Mouse (Mus musculus): ENCODE results near the gene Gaa.

- TF ChIP-seq CTCF (IDR thresholded peaks at IDR 0.05; ENCODE audit: low read depth) (no peak), EP300 (IDR thresholded peaks at IDR 0.05; ENCODE audit: low read depth) (no peak)
Observed at GRCm38 (mm10) chr11:119227591-119227990, 40.1 kb upstream of the Gaa start.

All from liver, postnatal 0 days (tissue).